Mouse (Mus musculus) E14TG2a.4 (cell line): ENCODE measurements at regions not wholly inside any gene's neighbourhood (a gene's known extent, or its start where the extent isn't known, plus 50 kb on each side); places are given as distances from the start of the nearest gene placed in this dataset.

Source experiments
- CTCF ChIP-seq: conservative IDR thresholded peaks from 2 replicates; pipeline ENCODE4 v1.5.1; 2014; ENCODE audit warnings: low read length
- POU5F1 ChIP-seq: IDR thresholded peaks from 2 replicates; pipeline ENCODE4 v1.6.1; 2014; ENCODE audit warnings: low read length, borderline replicate concordance

DNA sequence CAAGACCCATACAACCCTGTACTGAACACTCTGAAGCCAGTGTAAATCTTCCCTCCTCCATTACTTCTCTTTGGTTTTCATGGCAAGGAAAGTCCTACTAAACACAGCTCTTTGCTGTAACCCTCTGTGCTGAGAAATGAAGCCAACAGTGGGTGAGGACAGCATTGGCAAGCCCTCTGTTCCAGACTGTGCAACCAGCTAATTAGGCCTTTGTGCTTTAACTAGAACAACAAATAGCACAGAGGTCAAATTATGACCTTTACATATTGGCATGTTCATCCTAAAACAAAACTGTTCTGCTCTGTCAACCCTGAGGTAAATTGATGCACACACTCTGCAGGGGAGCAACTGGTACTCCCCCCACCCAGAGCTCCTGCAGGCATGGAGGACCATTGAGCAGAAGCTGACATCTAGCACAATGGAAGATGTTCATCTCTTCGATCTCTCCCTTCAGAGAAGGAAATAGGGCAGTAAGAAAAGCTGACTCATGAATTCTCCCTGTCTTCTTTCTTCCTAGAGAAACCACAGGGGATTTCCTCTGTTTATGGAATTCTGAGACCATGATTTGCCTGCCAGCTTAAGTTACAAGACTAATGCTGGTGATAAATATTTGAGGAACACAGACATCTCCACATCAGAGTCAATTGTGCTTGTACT is 163.1 kb downstream of the Ptger3 start:
- no peak for TF ChIP-seq CTCF
- TF ChIP-seq POU5F1, result no peak
